Mouse (Mus musculus) urinary bladder, adult 18-20 months (tissue): Measurements from ENCODE around the gene Tfap2c.

ENCODE experiments used
- DNase-seq, 2 experiments: peaks; one replicate each; pipeline ENCODE4 v3.0.0; 2022; ENCODE audit warnings: low spot score in 2 of 2, mixed read lengths in 2 of 2

Gene Tfap2c

GRCm38 (mm10) chr2:172549371-172550155 is at the start of gene Tfap2c:
Gene Tfap2c, plus strand, starts transcription at chr2:172549593.
- peak; percentile 50 to 61 for DNase-seq

GRCm38 (mm10) chr2:172500752-172501316 is 48.6 kb upstream of the Tfap2c start:
- DNase-seq, result no peak

GRCm38 (mm10) chr2:172501341-172501740 is 48.1 kb upstream of the Tfap2c start:
- DNase-seq, result no peak

- no peak for DNase-seq
Measured at GRCm38 (mm10) chr2:172502168-172502567, 47.2 kb upstream of the Tfap2c start.

- DNase-seq, result no peak
Measured at GRCm38 (mm10) chr2:172506121-172506520, 43.3 kb upstream of the Tfap2c start.

GRCm38 (mm10) chr2:172510056-172510712 is 39.2 kb upstream of the Tfap2c start:
- no peak for DNase-seq

- DNase-seq, result no peak
Measured at GRCm38 (mm10) chr2:172510899-172511298, 38.5 kb upstream of the Tfap2c start.

GRCm38 (mm10) chr2:172516407-172516992 is 32.9 kb upstream of the Tfap2c start:
- DNase-seq, result no peak

- no peak for DNase-seq
Measured at GRCm38 (mm10) chr2:172520616-172521371, 28.6 kb upstream of the Tfap2c start.

GRCm38 (mm10) chr2:172522528-172522927 is 26.9 kb upstream of the Tfap2c start:
- no peak for DNase-seq

- DNase-seq, result no peak
Measured at GRCm38 (mm10) chr2:172527175-172527574, 22.2 kb upstream of the Tfap2c start.

- DNase-seq, result no peak
Measured at GRCm38 (mm10) chr2:172543987-172544386, 5.4 kb upstream of the Tfap2c start.

GRCm38 (mm10) chr2:172544601-172545127 is 4.7 kb upstream of the Tfap2c start:
- no peak for DNase-seq

GRCm38 (mm10) chr2:172545592-172546235 is 3.7 kb upstream of the Tfap2c start:
- DNase-seq, result no peak

- no peak for DNase-seq
Measured at GRCm38 (mm10) chr2:172546551-172546950, 2.8 kb upstream of the Tfap2c start.

GRCm38 (mm10) chr2:172547116-172547515 is 2.3 kb upstream of the Tfap2c start:
- peak; percentile 31 to 50 for DNase-seq

GRCm38 (mm10) chr2:172547807-172548586 is 1.4 kb upstream of the Tfap2c start:
- peak in 1 of 2 experiments; percentile 12 for DNase-seq

- DNase-seq, result peak in 1 of 2 experiments; percentile 19
Measured at GRCm38 (mm10) chr2:172548672-172549255, 629 bp upstream of the Tfap2c start.

GRCm38 (mm10) chr2:172550364-172551080 is 1.1 kb downstream of the Tfap2c start:
- peak; percentile 58 to 72 for DNase-seq
